Mouse (Mus musculus) megakaryocyte, embryonic 14.5 days (primary cell): ENCODE results near the gene Gm20388.

ENCODE experiments used
- FLI1 ChIP-seq: IDR thresholded peaks from 2 replicates; pipeline ENCODE4 v1.6.1; 2012; ENCODE audit warnings: low read length, inconsistent platforms, mixed read lengths
- GATA1 ChIP-seq: IDR thresholded peaks from 3 replicates; pipeline ENCODE4 v1.6.1; 2012; ENCODE audit warnings: mixed read lengths, low read length, inconsistent platforms, borderline replicate concordance

DNA sequence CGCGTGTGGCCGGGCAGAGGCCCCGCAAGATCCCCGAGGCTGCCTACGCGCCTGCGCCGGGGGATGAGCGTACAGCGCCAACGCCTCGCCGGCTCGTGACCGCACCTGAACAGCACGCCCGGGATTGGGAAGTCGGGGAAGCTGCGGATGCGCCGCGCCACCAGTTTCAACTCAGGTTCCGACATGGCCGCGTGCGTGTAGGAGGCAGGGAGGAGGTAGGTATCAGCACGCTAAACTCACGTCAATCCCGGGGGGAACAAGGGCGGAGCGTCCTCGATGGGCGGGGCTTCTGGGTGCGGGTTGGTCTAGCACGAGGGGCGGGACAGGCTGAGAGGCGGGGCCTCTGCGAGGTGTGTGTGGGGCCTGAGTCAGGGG is 2666.0 kb downstream of the Gm20388 start, which contains the start of gene Aprt:
- TF ChIP-seq GATA1 (no peak), FLI1 (no peak)
